Mouse (Mus musculus): ENCODE results near the gene Zfp119b. TPM values are rescaled to one million over a fixed set of nuclear protein-coding genes. Genes with fewer than 3 reads are reported as not detected.
"Not testable (repeated sequence)": the region's sequence is repeated elsewhere in the genome, so short reads cannot be mapped to it uniquely, and the experiment has no call there.

Zfp119b gene
- polyA plus RNA-seq, 1 experiment from 2014 or later = 6.4 TPM

- DNase-seq (ENCODE audit: extremely low spot score, low spot score) = peak; percentile 13
- Histone ChIP-seq H3K27ac (no peak overlapping the region), H3K4me3 (no peak overlapping the region), H3K36me3 (replicated peaks) (no peaks in the 10 kb centered on the region), H3K27me3 (ENCODE audit: poor library complexity, severe bottlenecking) (peaks cover 19% of the 10 kb centered on the region), H3K9me3 (no peaks in the 10 kb centered on the region), H3K4me1 (peaks cover 35% of the 10 kb centered on the region)
- WGBS = 37% methylated on average over 16 of the region's 16 CpGs
Observed at GRCm38 (mm10) chr17:55954229-55954628, 4.9 kb upstream of the Zfp119b start.

DNA sequence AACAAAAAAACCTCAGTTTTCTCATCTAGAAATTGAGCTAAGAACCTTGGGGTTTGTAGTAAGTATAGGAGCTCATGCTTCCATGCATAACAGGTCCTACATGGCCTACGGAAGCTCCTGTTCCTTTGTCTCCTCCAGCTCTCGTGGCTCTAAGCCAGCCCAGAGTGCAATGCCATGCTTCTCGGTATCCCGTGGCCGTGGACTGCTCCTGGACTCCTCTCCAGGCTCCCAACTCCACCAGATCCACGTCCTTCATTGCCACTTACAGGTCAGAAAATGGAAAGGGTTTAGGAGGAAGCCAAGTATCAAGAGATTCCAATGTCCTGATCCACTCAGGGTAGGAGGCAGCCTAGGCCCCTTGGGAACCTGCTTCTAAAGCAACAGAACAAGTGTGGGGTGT is 4.5 kb upstream of the Zfp119b start:
- WGBS = 82% methylated on average over 6 of the region's 6 CpGs
- H3K36me3 ChIP-seq (replicated peaks) = no peaks in the 10 kb centered on the region
- H3K4me1 ChIP-seq = peaks cover 34% of the 10 kb centered on the region
- peak; percentile 6 for DNase-seq (ENCODE audit: extremely low spot score, low spot score)
- H3K27ac ChIP-seq = no peak overlapping the region
- H3K9me3 ChIP-seq = no peaks in the 10 kb centered on the region
- H3K4me3 ChIP-seq = no peak overlapping the region
- H3K27me3 ChIP-seq (ENCODE audit: poor library complexity, severe bottlenecking) = peaks cover 19% of the 10 kb centered on the region

DNA sequence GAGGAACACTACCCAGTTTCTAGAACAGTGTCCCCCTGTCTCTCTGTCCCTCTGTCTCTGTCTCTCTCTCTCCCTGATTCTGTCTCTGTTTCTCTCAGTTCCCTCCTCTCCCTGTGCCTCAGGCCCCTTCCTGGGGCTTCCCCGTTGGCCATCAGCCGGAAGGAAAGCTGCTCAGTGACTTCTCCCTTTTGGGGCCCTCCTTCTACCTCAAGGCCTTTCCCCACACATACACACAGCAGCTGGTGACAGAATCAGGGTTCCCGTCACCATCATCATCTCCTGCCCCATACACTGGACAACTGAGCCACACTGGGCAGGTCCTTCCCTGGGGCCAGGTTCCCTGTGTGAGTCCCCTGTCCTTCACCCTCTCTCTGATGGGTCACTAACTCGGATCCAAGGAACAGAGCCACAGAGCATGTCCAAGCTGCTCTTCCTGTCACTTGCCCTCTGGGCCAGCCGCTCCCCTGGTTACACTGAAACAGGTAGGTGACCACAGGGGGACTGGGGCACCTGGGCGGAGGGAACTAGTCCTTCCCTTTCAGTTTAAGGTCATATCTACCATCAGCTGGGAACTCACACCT is 3.2 kb upstream of the Zfp119b start, which contains the start of gene Ebi3:
Gene Ebi3 (plus strand): TSS at position 194 of the 581 bp plus-strand sequence.
- H3K36me3 ChIP-seq (replicated peaks) = no peaks in the 10 kb centered on the region
- peaks cover 19% of the 10 kb centered on the region for H3K27me3 ChIP-seq (ENCODE audit: poor library complexity, severe bottlenecking)
- peaks cover 22% of the 10 kb centered on the region for H3K4me1 ChIP-seq
- no peak for DNase-seq (ENCODE audit: extremely low spot score, low spot score)
- H3K9me3 ChIP-seq = no peaks in the 10 kb centered on the region
- no peak within 1 kb of the TSS for H3K4me3 ChIP-seq
- H3K27ac ChIP-seq = no peak within 1 kb of the TSS
- 75% methylated on average over 6 of the region's 6 CpGs for WGBS

GRCm38 (mm10) chr17:55952041-55952440 is 2.7 kb upstream of the Zfp119b start:
- H3K4me1 ChIP-seq = peaks cover 17% of the 10 kb centered on the region
- peak; percentile 12 for DNase-seq (ENCODE audit: extremely low spot score, low spot score)
- H3K27me3 ChIP-seq (ENCODE audit: poor library complexity, severe bottlenecking) = peaks cover 19% of the 10 kb centered on the region

GRCm38 (mm10) chr17:55950601-55951000 is 1.3 kb upstream of the Zfp119b start:
- Histone ChIP-seq H3K27ac (no peak overlapping the region), H3K27me3 (ENCODE audit: poor library complexity, severe bottlenecking) (peaks cover 19% of the 10 kb centered on the region), H3K36me3 (replicated peaks) (no peaks in the 10 kb centered on the region), H3K4me3 (no peak overlapping the region), H3K4me1 (peaks cover 7% of the 10 kb centered on the region), H3K9me3 (no peaks in the 10 kb centered on the region)
- 83% methylated on average over 9 of the region's 9 CpGs for WGBS
- DNase-seq (ENCODE audit: extremely low spot score, low spot score) = peak; percentile 12

More at GRCm38 (mm10) chr17:55952041-55952440, 2.7 kb upstream of the Zfp119b start:
- Histone ChIP-seq H3K27ac (no peak overlapping the region), H3K4me3 (no peak overlapping the region), H3K36me3 (replicated peaks) (no peaks in the 10 kb centered on the region), H3K9me3 (no peaks in the 10 kb centered on the region)

- no peaks in the 10 kb centered on the region for H3K36me3 ChIP-seq (replicated peaks)
- 0 out of 2 replicates have a peak, but pooled peaks cover 3% of the 10 kb centered on the region for H3K27me3 ChIP-seq (ENCODE audit: poor library complexity, severe bottlenecking)
- H3K4me1 ChIP-seq = peaks cover 12% of the 10 kb centered on the region
- H3K27ac ChIP-seq = no peak overlapping the region
- no peaks in the 10 kb centered on the region for H3K9me3 ChIP-seq
- no peak for DNase-seq (ENCODE audit: extremely low spot score, low spot score)
- no peak overlapping the region for H3K4me3 ChIP-seq
- WGBS = 86% methylated on average over 4 of the region's 4 CpGs
Observed at GRCm38 (mm10) chr17:55948647-55949046, 653 bp downstream of the Zfp119b start.

- WGBS = 34% methylated on average over 5 of the region's 5 CpGs
- H3K27ac ChIP-seq = peak overlapping the region; percentile 90
- H3K36me3 ChIP-seq (replicated peaks) = peaks cover 10% of the 10 kb centered on the region
- H3K4me1 ChIP-seq = peaks cover 12% of the 10 kb centered on the region
- peak overlapping the region; percentile 59 for H3K4me3 ChIP-seq
- DNase-seq (ENCODE audit: extremely low spot score, low spot score) = no peak
- H3K9me3 ChIP-seq = no peaks in the 10 kb centered on the region
- H3K27me3 ChIP-seq (ENCODE audit: poor library complexity, severe bottlenecking) = no peaks in the 10 kb centered on the region
Observed at GRCm38 (mm10) chr17:55945696-55946095, 3.6 kb downstream of the Zfp119b start.

DNA sequence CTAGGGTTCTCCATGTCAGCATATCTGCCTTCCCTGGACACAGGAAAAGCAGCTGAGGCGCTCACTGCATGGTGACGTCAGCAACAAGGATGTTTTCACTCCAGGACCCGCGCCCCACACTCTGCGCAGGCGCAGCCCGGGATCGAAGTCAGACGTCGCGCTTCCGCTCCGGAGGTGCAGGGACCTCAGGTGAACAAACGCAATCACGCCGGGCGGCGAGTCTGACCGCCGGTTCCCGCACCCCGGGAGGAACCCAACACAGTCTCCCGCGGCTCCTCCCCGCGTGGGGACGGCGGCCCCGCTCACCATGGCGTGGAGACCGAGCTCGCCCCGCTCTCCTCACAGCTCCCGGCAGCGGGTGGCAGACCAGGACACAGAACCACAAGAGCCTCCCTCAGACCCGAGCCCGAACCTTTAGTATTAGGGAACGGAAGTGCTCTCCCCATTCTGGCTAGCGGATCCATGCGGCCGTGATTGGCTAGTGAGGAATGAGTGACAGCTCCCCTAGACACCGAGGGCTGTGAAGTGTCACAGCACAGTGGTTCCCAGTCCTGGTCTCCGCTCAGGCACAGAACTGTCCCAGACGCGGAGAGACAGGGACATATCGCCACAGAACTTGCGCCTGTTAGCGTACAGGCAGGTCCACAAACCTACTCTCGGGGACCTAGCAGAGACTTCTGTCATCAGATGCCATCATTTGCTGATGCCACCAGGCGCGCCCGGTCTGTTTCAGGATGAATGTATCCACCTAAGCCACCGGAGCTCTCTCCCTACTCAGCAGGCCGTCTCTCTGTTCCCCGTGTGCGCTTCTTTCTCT is 4.2 kb downstream of the Zfp119b start:
- DNase-seq (ENCODE audit: extremely low spot score, low spot score) = peak; percentile 76
- H3K27me3 ChIP-seq (ENCODE audit: poor library complexity, severe bottlenecking); H3K9me3 ChIP-seq: not testable (repeated sequence)
- Histone ChIP-seq H3K36me3 (replicated peaks) (peaks cover 16% of the 10 kb centered on the region), H3K4me3 (peak overlapping the region; percentile 59), H3K4me1 (peaks cover 12% of the 10 kb centered on the region), H3K27ac (peak overlapping the region; percentile 90)
- under 1% methylated on average over 56 of the region's 56 CpGs for WGBS

DNA sequence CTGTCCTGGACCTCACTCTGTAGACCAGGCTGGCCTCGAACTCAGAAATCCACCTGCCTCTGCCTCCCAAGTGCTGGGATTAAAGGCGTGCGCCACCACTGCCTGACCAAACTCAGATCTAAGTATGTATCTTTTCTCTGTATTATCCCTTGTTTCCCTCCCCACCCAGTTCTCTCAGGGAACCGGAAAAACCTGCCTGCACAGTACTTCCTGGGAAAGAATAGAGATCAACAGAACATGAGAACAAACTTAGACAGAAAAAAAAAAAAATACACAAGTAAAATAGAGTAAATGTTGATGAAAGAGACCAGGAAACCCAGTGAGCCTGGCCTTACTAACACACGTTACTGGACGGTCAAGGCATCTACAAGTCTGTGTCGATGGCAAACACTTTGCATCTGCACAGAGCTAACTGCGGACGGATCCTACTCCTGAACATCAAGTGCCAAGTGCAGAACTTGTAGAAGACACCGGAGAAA is 4.9 kb downstream of the Zfp119b start:
- Histone ChIP-seq H3K4me1 (peaks cover 12% of the 10 kb centered on the region), H3K27ac (peak overlapping the region; percentile 90), H3K4me3 (peak overlapping the region; percentile 59), H3K36me3 (replicated peaks) (peaks cover 23% of the 10 kb centered on the region)
- not testable (repeated sequence) for H3K9me3 ChIP-seq; H3K27me3 ChIP-seq (ENCODE audit: poor library complexity, severe bottlenecking); DNase-seq (ENCODE audit: extremely low spot score, low spot score)
- 42% methylated on average over 10 of the region's 10 CpGs for WGBS

DNA sequence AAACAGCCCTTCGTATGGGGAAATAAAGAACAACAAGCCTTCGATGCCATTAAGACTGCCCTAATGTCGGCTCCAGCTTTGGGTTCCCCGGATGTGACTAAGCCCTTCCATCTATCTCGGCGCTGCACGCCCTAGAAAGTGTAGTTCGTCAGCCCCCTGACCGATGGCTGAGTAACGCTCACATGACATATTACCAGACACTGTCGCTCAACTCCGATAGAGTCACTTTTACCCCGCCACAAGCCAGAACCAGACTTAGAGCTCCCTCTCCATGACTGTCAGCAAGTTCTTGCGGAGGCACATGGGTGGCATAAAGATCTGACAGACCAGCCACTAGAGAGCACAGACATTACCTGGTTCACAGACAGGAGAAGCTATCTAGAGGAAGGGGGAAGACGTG is 16.1 kb downstream of the Zfp119b start:
- peaks cover 5% of the 10 kb centered on the region for H3K36me3 ChIP-seq (replicated peaks)
- no peak for DNase-seq (ENCODE audit: extremely low spot score, low spot score)
- peaks cover 15% of the 10 kb centered on the region for H3K4me1 ChIP-seq
- 95% methylated on average over 15 of the region's 15 CpGs for WGBS
- no peak overlapping the region for H3K4me3 ChIP-seq
- H3K27me3 ChIP-seq (ENCODE audit: poor library complexity, severe bottlenecking) = no peaks in the 10 kb centered on the region
- no peak overlapping the region for H3K27ac ChIP-seq
- peaks cover 11% of the 10 kb centered on the region for H3K9me3 ChIP-seq

GRCm38 (mm10) chr17:55932635-55933034 is 16.7 kb downstream of the Zfp119b start:
- Histone ChIP-seq H3K36me3 (replicated peaks) (no peaks in the 10 kb centered on the region), H3K9me3 (peaks cover 7% of the 10 kb centered on the region; the same call in 1 of the 2 replicates), H3K27me3 (ENCODE audit: poor library complexity, severe bottlenecking) (no peaks in the 10 kb centered on the region), H3K4me1 (peaks cover 15% of the 10 kb centered on the region), H3K27ac (peak overlapping the region; percentile 94), H3K4me3 (peak overlapping the region; percentile 65)
- WGBS = 73% methylated on average over 2 of the region's 2 CpGs
- no peak for DNase-seq (ENCODE audit: extremely low spot score, low spot score)

DNA sequence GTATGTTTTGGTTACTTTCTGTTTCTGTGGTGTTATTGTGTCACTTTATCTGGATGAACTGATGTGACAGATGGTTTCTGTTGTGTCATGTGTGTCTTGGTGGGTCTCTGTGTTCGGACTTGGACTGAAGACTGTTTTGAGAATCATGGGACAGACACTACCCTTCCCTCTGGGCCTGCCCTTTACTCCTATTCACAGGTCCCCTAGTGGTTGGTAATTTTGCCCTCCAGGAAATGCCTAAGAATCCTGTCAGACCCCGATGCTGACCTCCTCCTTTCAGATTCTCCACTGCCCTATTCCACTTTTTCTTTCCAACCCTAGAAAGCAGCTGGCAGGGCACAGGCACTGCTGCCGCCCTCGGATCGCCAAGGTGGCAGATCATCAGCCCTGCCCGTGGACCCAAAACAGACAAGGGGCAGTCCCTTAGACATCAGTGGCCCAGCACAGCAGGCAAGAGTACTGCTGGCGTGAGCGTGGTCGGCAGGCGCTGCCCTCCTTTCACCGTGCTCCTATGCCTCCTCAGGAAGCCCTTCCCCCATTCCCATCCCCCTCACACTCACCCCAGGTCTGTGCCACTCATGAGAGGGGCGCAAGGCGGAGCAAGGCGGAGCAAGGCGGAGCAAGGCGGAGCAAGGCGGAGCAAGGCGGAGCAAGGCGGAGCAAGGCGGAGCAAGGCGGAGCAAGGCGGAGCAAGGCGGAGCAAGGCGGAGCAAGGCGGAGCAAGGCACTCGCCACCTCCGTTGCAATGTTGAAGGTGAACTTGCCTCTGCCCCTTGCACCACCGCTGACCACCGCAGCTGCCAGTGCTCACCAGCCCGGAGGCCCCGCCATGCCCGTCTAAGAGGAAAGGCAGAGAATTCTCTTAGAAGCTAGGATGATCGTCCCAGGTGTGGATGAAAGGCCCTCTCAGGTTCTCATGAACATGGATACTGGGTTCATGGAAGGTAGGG is 17.5 kb downstream of the Zfp119b start:
- H3K4me1 ChIP-seq = peaks cover 15% of the 10 kb centered on the region
- H3K27ac ChIP-seq = peak overlapping the region; percentile 94
- 1% methylated on average over 33 of the region's 33 CpGs for WGBS
- peak; percentile 84 for DNase-seq (ENCODE audit: extremely low spot score, low spot score)
- no peaks in the 10 kb centered on the region for H3K36me3 ChIP-seq (replicated peaks)
- H3K9me3 ChIP-seq = peaks cover 7% of the 10 kb centered on the region; the same call in 1 of the 2 replicates
- H3K27me3 ChIP-seq (ENCODE audit: poor library complexity, severe bottlenecking) = no peaks in the 10 kb centered on the region
- H3K4me3 ChIP-seq = peak overlapping the region; percentile 65

Measured in forebrain, embryonic 10.5 days (tissue).